Mouse (Mus musculus) natural killer cell, adult 2 months (primary cell): ENCODE results near the gene Alk.

ENCODE experiments used
- DNase-seq, 2 experiments: peaks; one replicate each; pipeline ENCODE4 v3.0.0; 2022; ENCODE audit warnings: low spot score in 2 of 2

Gene Alk

DNA sequence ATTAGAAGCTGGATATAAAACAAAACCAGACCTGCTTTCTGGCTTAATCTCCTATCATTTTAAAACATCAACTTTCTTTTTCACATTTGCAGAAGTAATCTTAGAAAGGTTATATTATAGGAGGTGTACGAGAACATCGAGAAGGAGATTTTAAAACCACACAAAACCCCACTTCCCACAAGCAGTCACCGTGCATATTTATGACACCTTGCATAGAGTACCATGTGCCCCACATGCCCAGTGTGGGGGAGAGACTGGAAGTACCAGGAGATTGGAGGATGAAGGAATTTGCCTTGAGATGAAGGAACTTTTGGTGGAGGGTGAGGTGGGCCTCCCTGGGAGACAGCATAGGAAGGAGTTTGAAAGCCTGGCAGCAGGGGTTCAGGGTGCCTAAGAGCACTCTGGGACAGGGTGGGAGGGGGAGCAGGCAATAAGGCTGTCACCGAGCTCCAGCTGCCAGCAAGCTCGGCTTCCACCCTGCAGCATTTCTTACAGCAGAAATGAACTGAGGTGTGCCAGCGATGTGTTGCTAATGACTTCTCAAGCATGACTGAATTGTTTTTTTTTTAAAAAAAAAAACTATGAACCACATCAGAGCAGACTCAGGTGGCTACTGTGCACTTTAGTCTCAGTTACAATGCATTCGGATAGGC is 459.4 kb downstream of the Alk start:
- DNase-seq: no peak

DNA sequence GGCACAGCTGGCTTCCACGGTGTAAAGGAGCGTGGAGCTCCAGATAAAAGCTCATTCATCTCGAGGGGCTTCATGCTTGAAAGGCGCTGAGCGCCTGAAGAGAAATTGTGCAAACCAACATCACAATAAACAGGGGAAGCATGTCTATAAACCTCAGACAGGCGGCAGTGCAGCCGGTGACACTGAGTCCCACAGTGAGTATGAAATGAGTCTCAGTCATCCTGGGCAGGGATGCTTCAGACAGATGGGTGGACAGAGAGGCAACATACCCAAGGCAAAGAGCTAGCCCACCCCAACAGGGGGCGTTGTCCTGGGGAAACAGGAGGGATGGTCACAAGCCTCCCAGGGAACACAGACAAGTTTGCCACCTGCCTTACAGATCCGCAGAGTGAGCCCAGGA is 460.0 kb downstream of the Alk start:
- no peak for DNase-seq

DNA sequence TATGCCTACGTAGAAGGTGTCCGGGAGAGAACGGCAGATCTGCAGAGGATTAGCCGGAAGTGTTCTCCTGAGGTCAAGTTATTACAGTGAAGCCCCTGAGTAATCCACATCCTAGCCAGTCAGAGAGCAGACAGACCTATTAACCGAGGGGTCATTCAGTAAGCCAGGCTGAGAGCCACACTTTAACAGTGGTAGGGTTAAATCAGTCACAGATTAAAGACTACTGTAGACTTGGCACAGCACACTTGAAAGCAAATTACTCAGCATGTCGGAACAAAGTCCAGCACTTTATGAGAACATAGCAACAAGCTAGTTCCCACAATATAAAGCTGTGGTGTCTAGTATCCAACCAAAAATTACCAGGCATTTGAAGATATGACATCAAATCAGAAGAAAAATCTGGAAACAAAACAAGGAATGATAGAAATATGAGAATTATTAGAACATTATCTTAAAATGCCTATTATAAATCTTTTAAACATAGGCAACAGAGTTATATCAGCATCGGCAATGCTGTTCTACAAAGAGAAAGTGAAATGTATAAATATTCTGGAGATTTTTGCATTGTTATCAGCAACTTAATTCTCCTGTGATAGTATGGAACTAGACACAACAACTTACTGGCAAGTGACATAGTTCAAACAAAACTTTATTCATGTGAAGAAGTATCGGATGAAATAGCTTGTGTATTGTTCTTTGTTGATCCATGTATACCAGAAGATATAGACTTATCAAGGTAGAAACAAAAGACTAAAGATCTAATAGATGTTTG is 472.1 kb downstream of the Alk start:
- DNase-seq: no peak

DNA sequence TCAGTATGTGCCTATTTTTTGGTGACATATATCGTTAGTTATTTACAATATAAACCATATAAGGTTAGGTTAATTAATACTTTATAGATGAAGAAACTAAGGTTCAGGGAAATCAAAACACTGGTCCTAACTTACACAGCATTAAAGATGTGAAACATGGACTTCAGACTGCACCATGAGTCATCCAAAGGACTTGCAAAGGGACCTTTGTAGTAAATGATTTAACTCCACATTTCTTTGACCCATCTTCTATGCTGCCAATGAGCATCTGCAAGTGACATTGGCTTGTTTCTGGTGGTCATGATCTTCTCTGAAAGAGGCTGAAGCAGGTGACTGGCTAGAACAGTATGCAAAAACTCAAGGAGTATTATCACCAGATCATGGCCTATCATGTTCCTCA is 482.8 kb downstream of the Alk start:
- DNase-seq: no peak

DNA sequence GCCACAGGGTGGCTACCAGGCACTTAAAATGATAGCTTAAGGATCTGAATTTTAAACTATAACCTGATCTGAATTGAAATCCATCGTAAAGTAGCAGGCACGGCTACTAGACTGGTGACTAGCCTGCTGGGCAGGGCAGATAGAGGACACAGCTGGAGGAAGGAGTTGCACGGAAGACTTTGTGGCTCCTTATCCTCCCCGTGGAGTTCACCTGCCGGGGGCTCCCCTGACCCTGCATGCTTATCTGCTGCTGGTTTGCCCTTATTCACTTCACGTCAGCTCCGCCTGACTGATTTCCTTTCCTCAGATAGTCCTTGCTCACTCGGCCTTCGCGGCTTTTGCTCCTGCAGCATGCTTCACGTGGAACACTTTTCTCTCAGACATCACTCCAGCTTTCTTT is 484.1 kb downstream of the Alk start:
- DNase-seq: no peak

DNA sequence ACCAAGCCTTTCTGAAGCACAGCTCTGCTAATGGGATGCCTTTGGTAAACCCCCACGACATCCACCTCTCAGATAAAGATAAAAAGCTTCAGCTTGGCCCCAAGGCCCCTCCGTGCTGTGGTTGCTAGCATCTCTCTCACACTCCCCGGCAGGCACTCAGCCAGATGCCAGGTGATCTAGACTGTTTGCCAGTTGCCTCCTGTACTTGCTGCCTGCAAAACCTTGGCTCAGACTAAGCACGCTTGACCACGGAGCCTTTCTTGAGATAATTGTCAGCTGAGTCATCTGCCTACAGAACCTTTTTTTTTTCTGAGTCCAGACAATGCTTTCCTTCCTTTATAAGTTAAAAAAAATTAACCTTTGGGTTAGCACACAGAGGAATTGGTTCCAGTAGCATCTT is 486.1 kb downstream of the Alk start:
- no peak for DNase-seq

DNA sequence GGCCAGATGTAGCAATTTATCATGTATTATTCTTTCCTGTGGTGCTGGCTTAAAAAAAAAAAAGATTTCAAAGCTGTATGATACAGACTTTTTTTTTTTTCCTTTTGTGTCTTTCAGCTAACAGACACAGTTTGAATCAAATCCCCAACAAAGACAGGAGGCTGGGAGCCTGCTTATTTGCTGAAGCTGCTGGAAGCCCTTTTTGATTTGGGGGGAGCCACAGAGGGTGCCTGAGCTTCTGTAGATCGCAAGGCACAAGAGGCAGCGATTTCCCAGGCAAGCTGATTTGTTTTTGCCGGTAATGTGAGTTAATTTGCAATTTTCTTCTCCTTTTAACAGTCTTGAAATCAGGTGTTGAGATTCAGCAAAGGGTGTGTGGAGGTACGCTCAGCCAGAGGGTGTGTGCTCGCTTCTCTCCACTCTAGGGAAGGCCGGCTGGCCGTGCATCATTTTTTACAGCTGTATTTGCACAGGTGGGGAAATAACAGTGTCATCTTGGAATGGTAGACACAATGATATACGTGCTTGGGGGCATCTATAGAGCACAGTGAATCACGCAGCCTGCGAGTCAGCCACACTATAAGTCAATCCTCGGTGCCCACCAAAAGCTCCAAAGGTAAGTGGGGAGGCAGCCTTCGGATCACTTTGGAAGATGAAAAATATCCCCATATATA is 489.0 kb downstream of the Alk start:
- no peak for DNase-seq

DNA sequence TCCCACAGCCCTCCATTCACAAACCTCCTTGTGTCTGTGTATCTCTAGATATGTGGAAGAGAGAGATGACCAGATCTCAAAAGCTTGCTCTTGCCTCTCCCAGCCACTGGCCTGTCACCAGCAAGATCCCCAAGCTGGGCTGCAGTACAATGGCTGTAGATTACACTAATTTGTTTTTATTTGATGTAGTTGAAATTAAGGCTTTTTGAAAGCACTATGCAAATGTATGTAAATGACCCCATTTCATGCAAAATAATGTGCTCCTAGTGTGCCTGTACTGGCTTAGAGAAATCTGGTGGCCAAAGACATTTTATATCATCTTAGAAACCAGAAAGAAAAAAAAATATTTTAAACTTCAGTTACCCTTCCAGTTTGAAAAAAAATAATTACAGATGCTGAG is 492.4 kb downstream of the Alk start:
- DNase-seq: no peak

DNA sequence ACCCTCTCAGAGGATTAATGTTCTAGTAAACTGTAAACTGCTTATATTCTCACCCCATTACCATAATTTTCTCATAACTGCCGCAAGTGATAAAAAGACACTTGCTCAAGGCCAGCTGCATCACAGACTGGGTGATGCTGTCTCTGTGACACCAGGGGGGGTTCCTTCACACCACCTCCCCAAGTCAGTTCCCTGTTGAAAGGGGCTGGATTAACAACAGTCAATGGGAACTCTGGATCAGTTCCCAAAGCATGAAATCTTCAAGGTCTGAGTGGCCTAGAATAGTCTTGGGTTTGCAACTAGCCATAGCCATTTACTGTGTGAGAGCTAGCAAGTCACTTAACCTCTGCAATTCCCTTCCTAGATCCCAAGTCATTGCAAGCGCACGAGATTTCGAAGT is 492.9 kb downstream of the Alk start:
- no peak for DNase-seq

DNA sequence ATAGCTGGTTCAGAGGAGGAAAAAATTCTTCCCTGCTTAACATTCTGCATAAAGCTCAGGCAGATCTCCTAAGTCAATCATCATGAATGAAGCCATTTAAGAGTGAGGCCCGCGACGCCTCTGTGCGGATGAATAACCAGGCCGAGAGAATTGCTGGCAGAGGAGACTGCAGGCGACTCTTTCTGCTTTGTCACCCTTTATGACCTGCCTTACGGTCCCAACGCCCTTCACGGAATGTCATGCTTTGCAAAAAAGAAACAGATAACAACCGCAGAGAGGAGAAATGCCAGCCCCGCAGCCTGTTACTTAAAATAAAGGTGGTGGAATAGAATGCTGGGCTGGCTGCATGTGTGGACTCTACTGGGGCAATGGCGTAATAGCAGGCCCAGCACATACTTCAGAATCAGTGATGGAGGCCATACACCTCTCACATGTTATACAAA is 517.1 kb downstream of the Alk start:
- DNase-seq: no peak

DNA sequence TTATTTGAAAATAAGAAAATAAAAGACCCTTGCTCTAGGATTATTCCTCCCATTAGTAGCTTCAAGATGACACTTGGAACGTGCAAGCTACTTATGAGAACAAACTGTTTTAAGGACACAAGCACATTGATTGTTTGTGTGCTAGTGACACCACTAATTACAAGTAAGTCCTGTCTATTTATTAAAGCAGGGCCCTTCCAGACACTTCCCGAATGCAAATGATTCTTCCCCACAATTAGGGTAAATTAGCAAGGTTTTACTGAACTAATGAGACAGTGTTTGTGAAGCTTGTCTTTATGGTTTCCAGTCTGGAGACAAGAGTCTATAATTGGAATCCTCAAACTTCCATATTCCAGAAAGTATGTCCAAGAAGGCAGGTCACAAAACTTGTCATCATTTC is 523.0 kb downstream of the Alk start:
- DNase-seq: no peak

DNA sequence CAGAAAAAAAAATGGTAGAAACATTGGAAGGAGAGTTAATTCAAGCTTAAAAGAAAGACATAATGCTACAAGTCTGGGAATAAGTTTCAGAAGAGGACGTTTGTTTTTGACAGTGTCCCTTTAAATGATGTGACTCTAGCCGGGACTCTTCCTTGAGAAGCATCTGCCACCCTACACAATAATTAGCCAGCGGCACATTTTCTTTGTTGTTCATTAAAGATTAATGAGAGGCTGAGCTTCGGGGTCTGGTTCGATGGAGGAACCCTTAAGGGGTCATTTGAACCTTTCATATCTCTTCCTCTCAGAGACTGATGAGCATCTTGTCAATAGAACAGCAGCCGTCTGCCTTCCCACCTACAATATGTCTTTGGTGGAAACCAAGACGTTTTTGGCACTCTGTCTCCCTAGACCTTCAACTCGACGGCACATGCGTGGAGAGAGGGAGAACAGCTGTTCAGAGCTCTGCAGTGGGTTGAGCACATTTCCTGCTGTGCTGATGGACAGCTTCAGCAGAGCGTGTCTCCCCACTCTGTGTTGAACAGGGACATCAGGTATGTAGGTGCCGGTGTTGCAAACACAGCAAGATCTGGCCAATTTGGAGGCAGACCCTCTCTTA is 528.0 kb downstream of the Alk start:
- DNase-seq: no peak

DNA sequence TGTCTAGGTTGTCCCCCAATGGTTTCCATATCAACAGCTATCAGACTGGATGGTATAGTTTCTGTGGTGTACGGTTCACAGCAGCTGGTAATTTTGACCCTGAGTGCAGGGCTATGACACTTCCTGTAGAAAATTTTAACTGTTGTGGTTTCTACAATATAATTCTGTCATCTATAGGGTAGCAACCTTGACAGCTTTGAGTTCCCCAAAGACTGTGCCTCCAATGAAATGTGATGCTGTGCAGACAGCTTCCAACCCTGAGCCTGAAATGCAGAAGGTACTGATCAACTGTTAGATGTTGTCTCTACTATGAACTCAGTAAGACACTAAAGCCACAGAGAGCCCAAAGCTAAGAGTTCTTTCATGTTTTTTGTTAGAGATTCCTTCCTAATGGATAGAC is 532.6 kb downstream of the Alk start:
- no peak for DNase-seq

DNA sequence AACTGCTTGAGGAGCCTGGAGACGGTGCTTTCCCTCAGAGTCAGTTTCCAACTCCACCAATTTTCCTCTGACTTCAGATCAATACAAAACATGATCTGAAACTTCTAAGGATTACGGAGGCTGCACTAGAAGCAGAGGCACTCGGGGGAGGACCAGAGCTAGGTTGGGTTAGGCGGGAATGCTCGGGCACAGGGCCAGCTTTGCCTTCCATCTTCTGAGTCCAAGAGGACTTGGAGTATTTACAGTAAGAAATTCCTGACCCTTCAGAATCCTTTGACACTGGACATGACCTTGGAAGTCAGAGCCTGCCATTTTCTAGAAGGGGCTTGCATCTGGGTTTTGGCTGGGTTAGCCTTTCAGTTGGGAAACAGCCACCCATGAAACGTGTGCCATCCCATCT is 536.3 kb downstream of the Alk start:
- no peak for DNase-seq

DNA sequence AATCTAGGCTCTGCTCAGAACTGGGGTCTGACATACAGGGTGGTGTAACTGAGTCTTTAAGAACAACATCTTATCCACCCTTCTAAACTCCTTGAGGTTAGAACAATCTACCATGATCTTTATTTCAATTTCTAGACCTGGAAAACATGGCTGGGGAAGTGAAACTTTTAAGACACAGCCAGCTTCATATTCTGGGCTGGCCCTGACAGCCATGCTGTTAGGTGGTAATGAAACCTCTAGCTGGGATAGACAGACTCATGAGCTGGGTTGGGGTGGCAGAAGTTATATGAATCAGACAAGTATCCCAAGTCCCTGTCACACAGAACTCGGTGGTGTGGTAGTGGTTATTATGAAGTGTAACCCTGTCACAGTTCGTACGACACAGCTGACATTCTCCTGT is 541.4 kb downstream of the Alk start:
- no peak for DNase-seq

DNA sequence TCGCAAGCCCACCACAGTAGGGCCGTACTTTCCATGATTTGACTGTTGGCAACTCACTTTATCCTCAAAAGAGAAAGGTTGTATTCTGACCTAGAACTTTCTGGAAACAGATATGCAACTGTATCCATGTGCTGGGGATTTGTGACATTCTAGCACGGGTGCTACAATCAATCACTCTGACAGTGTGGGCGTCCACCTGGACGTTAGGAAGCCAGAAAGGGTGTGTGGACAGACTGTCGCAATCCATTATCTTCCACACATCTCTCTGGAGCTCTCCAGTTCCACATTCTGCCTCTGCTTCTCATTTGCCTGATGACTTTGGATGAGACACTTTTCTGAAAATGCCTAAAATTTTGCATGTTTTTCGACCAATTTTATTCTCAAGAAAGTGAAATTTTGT is 545.1 kb downstream of the Alk start:
- DNase-seq: no peak

DNA sequence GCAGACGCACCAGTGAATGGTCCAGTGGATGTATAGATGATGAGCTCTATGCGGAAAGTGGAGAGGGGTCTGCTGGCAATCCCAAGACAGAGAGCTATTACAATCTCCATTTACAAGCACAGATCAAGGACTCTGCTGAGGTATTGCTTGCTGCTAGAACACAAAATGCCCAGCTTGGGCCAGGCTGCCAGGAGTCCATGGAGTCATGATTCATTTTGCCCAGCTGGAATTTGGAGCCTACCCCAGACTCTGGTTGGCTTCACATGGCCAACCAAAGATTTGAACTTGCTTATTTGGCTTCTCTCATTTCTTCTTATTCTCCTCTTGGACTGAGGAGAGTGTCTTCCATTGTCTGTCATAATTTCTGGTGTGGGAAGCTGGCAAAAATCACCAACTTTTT is 558.8 kb downstream of the Alk start:
- DNase-seq: no peak

DNA sequence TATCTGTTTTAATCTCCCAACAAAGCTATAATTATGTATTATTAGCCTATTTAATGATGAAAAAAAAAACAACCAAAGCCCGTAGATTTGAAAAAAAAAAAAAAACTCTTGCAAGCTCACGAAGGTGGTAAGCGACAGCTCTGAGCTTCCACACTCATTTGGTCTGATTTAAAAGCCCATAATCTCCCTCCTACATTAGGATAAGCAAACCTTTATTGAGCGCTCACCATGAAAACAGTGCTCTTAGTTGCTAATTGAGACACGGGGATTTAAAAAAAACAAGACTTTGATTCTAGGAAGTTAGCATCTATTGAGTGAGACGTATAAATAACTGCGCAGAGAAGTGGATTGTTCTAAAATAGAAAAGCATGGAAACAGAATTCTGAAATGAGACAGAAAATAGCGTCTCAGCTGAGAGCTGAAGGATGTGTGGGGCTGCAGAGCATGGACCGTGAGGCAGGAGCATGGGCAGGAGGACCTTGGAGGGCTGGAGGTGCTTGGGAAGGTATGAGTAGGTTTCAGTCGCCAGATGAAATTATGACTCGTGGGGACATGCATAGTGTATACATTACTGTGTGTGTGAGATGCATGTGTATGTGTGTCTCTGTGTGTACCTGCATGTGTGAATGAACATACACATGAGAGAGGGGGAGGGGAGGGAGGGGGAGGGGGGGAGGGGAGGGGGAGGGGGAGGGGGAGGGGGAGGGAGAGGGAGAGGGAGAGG is 560.6 kb downstream of the Alk start:
- no peak for DNase-seq

DNA sequence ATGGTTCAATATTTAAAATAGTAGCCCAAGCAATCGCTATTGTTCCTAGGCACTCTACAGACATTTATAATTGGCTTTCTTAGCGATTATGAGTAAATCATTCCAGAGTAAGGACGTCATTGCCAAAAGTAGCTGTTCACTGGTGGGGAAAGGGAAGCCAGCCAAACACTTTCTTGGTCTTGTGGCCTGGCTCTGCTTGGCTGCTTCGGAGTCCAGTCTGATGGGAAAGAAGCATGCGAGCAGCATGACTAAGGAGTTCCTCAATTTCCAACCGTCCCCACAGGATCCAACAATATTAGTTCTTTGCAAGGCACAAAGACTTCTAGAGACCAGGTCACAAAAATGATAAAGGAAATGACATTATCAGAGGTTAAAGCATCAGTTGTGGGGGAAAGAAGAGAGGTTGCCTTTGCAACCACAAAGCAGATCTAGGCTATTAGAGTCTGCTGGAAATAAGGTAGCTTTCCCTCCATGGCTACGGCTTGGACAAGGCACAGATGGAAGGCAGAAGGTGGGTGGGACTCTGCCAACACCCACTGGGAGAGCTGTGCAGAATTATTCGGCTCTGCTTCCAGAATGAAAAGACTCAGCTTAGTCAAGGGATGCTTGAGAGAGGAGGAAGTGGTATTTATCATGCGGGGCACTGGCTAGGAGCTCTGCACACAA is 561.3 kb downstream of the Alk start:
- no peak for DNase-seq

DNA sequence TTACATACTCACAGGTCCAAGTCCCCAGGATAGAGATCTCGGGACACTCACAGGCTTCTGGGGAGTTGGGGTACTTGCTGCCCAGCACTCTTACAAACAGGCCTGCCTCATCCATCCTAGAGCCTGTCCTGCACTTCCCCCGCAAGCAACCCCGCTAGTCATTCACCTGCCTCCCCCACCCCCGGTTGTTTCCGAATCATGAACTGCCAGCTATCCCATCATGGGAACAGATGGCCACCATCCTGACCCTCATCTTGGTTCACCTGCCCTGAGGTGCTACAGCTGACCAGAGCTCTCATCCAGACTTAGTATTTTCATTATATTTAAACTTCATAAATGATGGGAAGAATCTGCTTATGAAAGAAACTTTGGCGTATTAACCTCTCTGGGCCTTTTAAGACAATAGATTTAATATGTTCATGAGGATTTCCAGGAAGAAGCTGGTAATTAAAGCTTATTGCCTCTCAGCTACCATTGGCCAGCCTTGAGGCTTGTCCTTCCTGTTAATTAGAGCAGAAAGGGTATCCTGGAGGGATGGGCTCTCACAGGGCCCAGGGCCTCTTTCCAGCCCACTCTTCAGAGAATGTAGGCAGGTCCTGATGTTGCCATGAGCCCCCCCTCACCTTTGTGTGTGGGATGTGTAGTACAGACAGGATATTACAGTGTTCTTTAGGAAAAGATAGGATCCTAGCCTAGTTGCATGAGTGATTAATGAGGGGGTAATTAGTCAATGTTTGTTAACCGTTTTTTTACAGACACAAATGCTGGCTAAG is 565.1 kb downstream of the Alk start:
- DNase-seq: no peak

DNA sequence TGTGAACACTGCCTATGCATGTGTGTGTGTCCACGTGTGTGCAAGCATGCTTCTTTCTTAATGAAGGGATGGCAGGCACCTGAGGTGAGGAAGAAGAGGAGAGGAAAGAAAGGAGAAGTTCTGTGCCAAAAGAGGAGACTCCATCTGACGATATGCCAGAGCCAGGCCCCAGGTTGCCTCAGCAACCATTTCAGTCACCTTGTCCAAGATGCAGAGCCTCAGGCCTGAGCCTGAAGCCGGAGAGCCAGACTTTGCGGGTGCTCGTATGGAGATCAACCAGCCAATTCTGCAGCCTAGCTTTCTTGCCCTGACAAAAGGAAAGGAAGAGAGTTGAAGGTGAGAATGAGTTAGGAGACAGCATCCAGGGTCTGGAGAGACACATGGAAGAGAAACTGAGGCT is 566.1 kb downstream of the Alk start:
- no peak for DNase-seq
